Mouse (Mus musculus): ENCODE results near the gene Ndufa11. TPM values are rescaled to one million over a fixed set of nuclear protein-coding genes. Genes with fewer than 3 reads are reported as not detected.

The Ndufa11 gene
- polyA plus RNA-seq, 1 experiment = 181 TPM

GRCm38 (mm10) chr17:56715914-56716654 lies 1.5 kb upstream of the Ndufa11 start:
- WGBS = 31% methylated on average over 22 of the region's 22 CpGs
- Histone ChIP-seq H3K4me3 (ENCODE audit: extremely low read depth, insufficient read depth, insufficient read length) (peak overlapping the region; percentile 66), H3K4me1 (ENCODE audit: control insufficient read depth, insufficient read depth, insufficient read length) (peaks cover 10% of the 10 kb centered on the region), H3K27me3 (ENCODE audit: control insufficient read depth, insufficient read depth, low read length) (no peaks in the 10 kb centered on the region), H3K36me3 (ENCODE audit: control insufficient read depth, insufficient read depth, low read length) (peaks cover 8% of the 10 kb centered on the region), H3K27ac (ENCODE audit: insufficient read depth, low read length) (peak overlapping the region; percentile 61)
- DNase-seq (ENCODE audit: low read depth in 1 of 2, low spot score in 2 of 2) = no peak
- no peak for TF ChIP-seq POLR2A (IDR thresholded peaks at IDR 0.05; ENCODE audit: low read depth, low read length)
- no peak for TF ChIP-seq CTCF (IDR thresholded peaks at IDR 0.05; ENCODE audit: extremely low read depth, insufficient read depth, insufficient read length, insufficient replicate concordance)

- peak overlapping the region; percentile 97 for H3K4me3 ChIP-seq (ENCODE audit: extremely low read depth, insufficient read depth, insufficient read length)
- peaks cover 6% of the 10 kb centered on the region for H3K36me3 ChIP-seq (ENCODE audit: control insufficient read depth, insufficient read depth, low read length)
- H3K27ac ChIP-seq (ENCODE audit: insufficient read depth, low read length) = peak overlapping the region; percentile 94
- H3K27me3 ChIP-seq (ENCODE audit: control insufficient read depth, insufficient read depth, low read length) = no peaks in the 10 kb centered on the region
- WGBS = under 1% methylated on average over 55 of the region's 55 CpGs
- H3K4me1 ChIP-seq (ENCODE audit: control insufficient read depth, insufficient read depth, insufficient read length) = peaks cover 10% of the 10 kb centered on the region
- DNase-seq (ENCODE audit: low read depth in 1 of 2, low spot score in 2 of 2) = peak; percentile 94 to 97
- TF ChIP-seq CTCF (IDR thresholded peaks at IDR 0.05; ENCODE audit: extremely low read depth, insufficient read depth, insufficient read length, insufficient replicate concordance) (no peak), POLR2A (IDR thresholded peaks at IDR 0.05; ENCODE audit: low read depth, low read length) (peak; percentile 4; the same call in 1 of the 2 replicates)
Observed at GRCm38 (mm10) chr17:56716655-56717362, 758 bp upstream of the Ndufa11 start.

- WGBS = 81% methylated on average over 5 of the region's 5 CpGs
- TF ChIP-seq CTCF (IDR thresholded peaks at IDR 0.05; ENCODE audit: extremely low read depth, insufficient read depth, insufficient read length, insufficient replicate concordance) = no peak
- TF ChIP-seq POLR2A (IDR thresholded peaks at IDR 0.05; ENCODE audit: low read depth, low read length) = no peak
- Histone ChIP-seq H3K4me1 (ENCODE audit: control insufficient read depth, insufficient read depth, insufficient read length) (peaks cover 8% of the 10 kb centered on the region; the same call in 1 of the 2 replicates), H3K27ac (ENCODE audit: insufficient read depth, low read length) (no peak overlapping the region), H3K36me3 (ENCODE audit: control insufficient read depth, insufficient read depth, low read length) (peaks cover 15% of the 10 kb centered on the region), H3K27me3 (ENCODE audit: control insufficient read depth, insufficient read depth, low read length) (no peaks in the 10 kb centered on the region), H3K4me3 (ENCODE audit: extremely low read depth, insufficient read depth, insufficient read length) (no peak overlapping the region)
- no peak for DNase-seq (ENCODE audit: low read depth in 1 of 2, low spot score in 2 of 2)
Observed at GRCm38 (mm10) chr17:56722441-56722840, 4.9 kb downstream of the Ndufa11 start.

GRCm38 (mm10) chr17:56723419-56724161 lies 6.0 kb downstream of the Ndufa11 start:
- WGBS = 89% methylated on average over 11 of the region's 11 CpGs
- peaks cover 5% of the 10 kb centered on the region; the same call in 1 of the 2 replicates for H3K4me1 ChIP-seq (ENCODE audit: control insufficient read depth, insufficient read depth, insufficient read length)
- no peaks in the 10 kb centered on the region for H3K27me3 ChIP-seq (ENCODE audit: control insufficient read depth, insufficient read depth, low read length)
- TF ChIP-seq POLR2A (IDR thresholded peaks at IDR 0.05; ENCODE audit: low read depth, low read length) (no peak), CTCF (IDR thresholded peaks at IDR 0.05; ENCODE audit: extremely low read depth, insufficient read depth, insufficient read length, insufficient replicate concordance) (no peak)
- DNase-seq (ENCODE audit: low read depth in 1 of 2, low spot score in 2 of 2) = no peak
- H3K36me3 ChIP-seq (ENCODE audit: control insufficient read depth, insufficient read depth, low read length) = peaks cover 15% of the 10 kb centered on the region
- H3K4me3 ChIP-seq (ENCODE audit: extremely low read depth, insufficient read depth, insufficient read length) = no peak overlapping the region
- no peak overlapping the region for H3K27ac ChIP-seq (ENCODE audit: insufficient read depth, low read length)

GRCm38 (mm10) chr17:56727029-56727649 lies 9.6 kb downstream of the Ndufa11 start:
- Histone ChIP-seq H3K4me1 (ENCODE audit: control insufficient read depth, insufficient read depth, insufficient read length) (no peaks in the 10 kb centered on the region), H3K4me3 (ENCODE audit: extremely low read depth, insufficient read depth, insufficient read length) (no peak overlapping the region), H3K27ac (ENCODE audit: insufficient read depth, low read length) (no peak overlapping the region), H3K27me3 (ENCODE audit: control insufficient read depth, insufficient read depth, low read length) (no peaks in the 10 kb centered on the region), H3K36me3 (ENCODE audit: control insufficient read depth, insufficient read depth, low read length) (peaks cover 10% of the 10 kb centered on the region)
- no peak for TF ChIP-seq CTCF (IDR thresholded peaks at IDR 0.05; ENCODE audit: extremely low read depth, insufficient read depth, insufficient read length, insufficient replicate concordance)
- TF ChIP-seq POLR2A (IDR thresholded peaks at IDR 0.05; ENCODE audit: low read depth, low read length) = no peak
- WGBS = 54% methylated on average over 7 of the region's 7 CpGs
- no peak for DNase-seq (ENCODE audit: low read depth in 1 of 2, low spot score in 2 of 2)

GRCm38 (mm10) chr17:56727659-56728058 lies 10.1 kb downstream of the Ndufa11 start:
- WGBS = 33% methylated on average over 12 of the region's 12 CpGs

More at GRCm38 (mm10) chr17:56727659-56728058, 10.1 kb downstream of the Ndufa11 start:
- DNase-seq (ENCODE audit: low read depth in 1 of 2, low spot score in 2 of 2) = no peak
- peaks cover 9% of the 10 kb centered on the region for H3K36me3 ChIP-seq (ENCODE audit: control insufficient read depth, insufficient read depth, low read length)
- no peak overlapping the region for H3K27ac ChIP-seq (ENCODE audit: insufficient read depth, low read length)
- TF ChIP-seq CTCF (IDR thresholded peaks at IDR 0.05; ENCODE audit: extremely low read depth, insufficient read depth, insufficient read length, insufficient replicate concordance) (no peak), POLR2A (IDR thresholded peaks at IDR 0.05; ENCODE audit: low read depth, low read length) (no peak)
- no peaks in the 10 kb centered on the region for H3K4me1 ChIP-seq (ENCODE audit: control insufficient read depth, insufficient read depth, insufficient read length)
- H3K4me3 ChIP-seq (ENCODE audit: extremely low read depth, insufficient read depth, insufficient read length) = no peak overlapping the region
- no peaks in the 10 kb centered on the region for H3K27me3 ChIP-seq (ENCODE audit: control insufficient read depth, insufficient read depth, low read length)
